Mouse (Mus musculus) lung, postnatal 0 days (tissue): ENCODE measurements around the gene Cd81. TPM values are rescaled to one million over a fixed set of nuclear protein-coding genes. Genes with fewer than 3 reads are reported as not detected.
A peak's percentile ranks its signal among the peaks of the same experiment; 100 is the strongest.

Experiments
- ATAC-seq: fragments of 200-750 bp; cut with Nextera tagmentation; 2 replicates; pipeline ENCODE4 v1.8.0; 2017; ENCODE audit warnings: moderate library complexity
- DNase-seq: peaks from one replicate; pipeline ENCODE4 v3.0.0-alpha.2; 2016; ENCODE audit warnings: low spot score
- H3K27ac ChIP-seq: fragments of 300-500 bp; sonication (generic); 2 replicates; pipeline ENCODE4 v1.5.1; 2014; ENCODE audit warnings: antibody characterized with exemption, mild to moderate bottlenecking, low read length, mixed read lengths
- H3K27me3 ChIP-seq: fragments of 300-500 bp; sonication (generic); replicated peaks from 2 replicates; pipeline ENCODE4 v1.6.1; 2014; ENCODE audit warnings: low read length, mixed read lengths; ENCODE audit not compliant: insufficient read depth
- H3K36me3 ChIP-seq: fragments of 300-500 bp; sonication (generic); 2 replicates; pipeline ENCODE4 v1.6.1; 2014; ENCODE audit warnings: low read length, mixed read lengths; ENCODE audit not compliant: insufficient read depth
- H3K4me1 ChIP-seq: fragments of 300-500 bp; sonication (generic); 2 replicates; pipeline ENCODE4 v1.6.1; 2014; ENCODE audit warnings: antibody characterized with exemption, low read depth, low read length, mixed read lengths; ENCODE audit not compliant: insufficient read depth
- H3K4me2 ChIP-seq: fragments of 300-500 bp; sonication (generic); replicated peaks from 2 replicates; pipeline ENCODE4 v1.6.1; 2014; ENCODE audit warnings: low read depth, mild to moderate bottlenecking, low read length, moderate library complexity, mixed read lengths
- H3K4me3 ChIP-seq: fragments of 300-500 bp; sonication (generic); 2 replicates; pipeline ENCODE4 v1.5.1; 2014; ENCODE audit warnings: low read depth, low read length
- H3K9ac ChIP-seq: fragments of 300-500 bp; sonication (generic); replicated peaks from 2 replicates; pipeline ENCODE4 v1.6.1; 2014; ENCODE audit warnings: low read depth, mild to moderate bottlenecking
- H3K9me3 ChIP-seq: fragments of 300-500 bp; sonication (generic); 2 replicates; pipeline ENCODE4 v1.6.1; 2016; ENCODE audit warnings: low read length, mixed read lengths
- CTCF ChIP-seq: IDR thresholded peaks from 2 replicates; pipeline ENCODE4 v1.5.1; 2016; ENCODE audit warnings: antibody characterized with exemption, mild to moderate bottlenecking
- EP300 ChIP-seq: IDR thresholded peaks from 2 replicates; pipeline ENCODE4 v1.6.1; 2016; ENCODE audit warnings: antibody characterized with exemption, mild to moderate bottlenecking, control low read depth
- WGBS: fragments of 180-500 bp; shearing (Covaris S2); extraction: QIAGEN DNeasy Blood & Tissue Kit; methylation state at CpG from one replicate; pipeline ENCODE4 v1.1.7; 2014; 5-methylcytosine and 5-hydroxymethylcytosine counted together
- polyA plus RNA-seq: library from polyadenylated mRNA; unstranded; fragments of >200 nt; fragmentation: Nextera tagmentation; extraction: Ambion mirVana; gene quantifications from 2 replicates; pipeline ENCODE4 v1.2.1, GENCODE M21; 2015

The Cd81 gene
- polyA plus RNA-seq, 1 experiment from 2014 or later: 747 TPM

- H3K36me3 ChIP-seq: 0 out of 2 replicates have a peak, but pooled peaks cover 5% of the 10 kb centered on the region
- no peak for TF ChIP-seq CTCF
- no peak for TF ChIP-seq EP300
- no peak overlapping the region for H3K4me3 ChIP-seq
- H3K27me3 ChIP-seq: no peaks in the 10 kb centered on the region
- no peak overlapping the region for H3K9ac ChIP-seq
- no peak overlapping the region for H3K27ac ChIP-seq
- peaks cover 16% of the 10 kb centered on the region; the same call in 1 of the 2 replicates for H3K4me1 ChIP-seq
- H3K9me3 ChIP-seq: no peaks in the 10 kb centered on the region
- ATAC-seq (no peak), DNase-seq (no peak)
- no peak overlapping the region for H3K4me2 ChIP-seq
- WGBS: 86% methylated on average over 5 of the region's 5 CpGs
These were observed 20.1 kb downstream of the Cd81 start for GRCm38 (mm10) chr7:143072605-143073004.

- no peaks in the 10 kb centered on the region for H3K27me3 ChIP-seq
These were observed 20.5 kb downstream of the Cd81 start for GRCm38 (mm10) chr7:143073086-143073485.

GRCm38 (mm10) chr7:143075394-143075793 is 22.9 kb downstream of the Cd81 start:
- DNase-seq: no peak
- WGBS: 60% methylated on average over 5 of the region's 5 CpGs
- Histone ChIP-seq H3K27ac (no peak overlapping the region), H3K4me3 (no peak overlapping the region), H3K4me1 (peaks cover 3% of the 10 kb centered on the region; the same call in 1 of the 2 replicates), H3K27me3 (no peaks in the 10 kb centered on the region), H3K36me3 (no peaks in the 10 kb centered on the region), H3K4me2 (no peak overlapping the region), H3K9me3 (no peaks in the 10 kb centered on the region), H3K9ac (no peak overlapping the region)
- TF ChIP-seq CTCF: no peak
- no peak for TF ChIP-seq EP300
- no peak for ATAC-seq

More at GRCm38 (mm10) chr7:143073086-143073485, 20.5 kb downstream of the Cd81 start:
- no peak overlapping the region for H3K4me3 ChIP-seq
- H3K9me3 ChIP-seq: no peaks in the 10 kb centered on the region
- 67% methylated on average over 1 of the region's 1 CpGs for WGBS
- peaks cover 16% of the 10 kb centered on the region; the same call in 1 of the 2 replicates for H3K4me1 ChIP-seq
- no peak for ATAC-seq
- H3K9ac ChIP-seq: no peak overlapping the region
- 0 out of 2 replicates have a peak, but pooled peaks cover under 1% of the 10 kb centered on the region for H3K36me3 ChIP-seq
- no peak overlapping the region for H3K4me2 ChIP-seq
- TF ChIP-seq EP300: no peak
- peak; percentile 79 for TF ChIP-seq CTCF
- H3K27ac ChIP-seq: no peak overlapping the region
- DNase-seq: peak; percentile 58

GRCm38 (mm10) chr7:143077351-143077750 is 24.8 kb downstream of the Cd81 start:
- Histone ChIP-seq H3K9ac (no peak overlapping the region), H3K4me3 (no peak overlapping the region), H3K36me3 (no peaks in the 10 kb centered on the region), H3K4me1 (no peaks in the 10 kb centered on the region), H3K27me3 (no peaks in the 10 kb centered on the region), H3K4me2 (no peak overlapping the region), H3K27ac (no peak overlapping the region), H3K9me3 (no peaks in the 10 kb centered on the region)
- ATAC-seq (no peak), DNase-seq (no peak)
- WGBS: 75% methylated on average over 2 of the region's 2 CpGs
- TF ChIP-seq EP300 (no peak), CTCF (no peak)

- Histone ChIP-seq H3K9me3 (no peaks in the 10 kb centered on the region), H3K4me3 (no peak overlapping the region), H3K9ac (no peak overlapping the region), H3K27ac (no peak overlapping the region), H3K36me3 (no peaks in the 10 kb centered on the region), H3K4me1 (no peaks in the 10 kb centered on the region), H3K27me3 (no peaks in the 10 kb centered on the region), H3K4me2 (no peak overlapping the region)
- DNase-seq: no peak
- 48% methylated on average over 6 of the region's 6 CpGs for WGBS
- no peak for TF ChIP-seq CTCF
- TF ChIP-seq EP300: no peak
- ATAC-seq: no peak
These were observed 29.5 kb downstream of the Cd81 start for GRCm38 (mm10) chr7:143082024-143082423.

- Histone ChIP-seq H3K27ac (no peak overlapping the region), H3K27me3 (no peaks in the 10 kb centered on the region), H3K4me3 (no peak overlapping the region), H3K4me1 (no peaks in the 10 kb centered on the region), H3K4me2 (no peak overlapping the region), H3K9ac (no peak overlapping the region), H3K36me3 (no peaks in the 10 kb centered on the region), H3K9me3 (no peaks in the 10 kb centered on the region)
- ATAC-seq (no peak), DNase-seq (no peak)
- 66% methylated on average over 2 of the region's 2 CpGs for WGBS
- TF ChIP-seq CTCF: no peak
- no peak for TF ChIP-seq EP300
These were observed 31.2 kb downstream of the Cd81 start for GRCm38 (mm10) chr7:143083708-143084107.

GRCm38 (mm10) chr7:143086366-143086765 is 33.8 kb downstream of the Cd81 start:
- no peak overlapping the region for H3K9ac ChIP-seq
- peak; percentile 71 for ATAC-seq
- no peak overlapping the region for H3K27ac ChIP-seq
- WGBS: 51% methylated on average over 2 of the region's 2 CpGs
- no peaks in the 10 kb centered on the region for H3K27me3 ChIP-seq
- TF ChIP-seq CTCF (peak; percentile 95), EP300 (no peak)
- peak; percentile 71 for DNase-seq
- no peaks in the 10 kb centered on the region for H3K4me1 ChIP-seq
- H3K4me3 ChIP-seq: no peak overlapping the region
- no peaks in the 10 kb centered on the region for H3K36me3 ChIP-seq
- no peaks in the 10 kb centered on the region for H3K9me3 ChIP-seq
- H3K4me2 ChIP-seq: no peak overlapping the region
